Mouse (Mus musculus): Measurements from ENCODE around the gene Macf1. TPM values are rescaled to one million over a fixed set of nuclear protein-coding genes. Genes with fewer than 3 reads are reported as not detected.

Macf1 gene
- polyA plus RNA-seq, 1 experiment = 22.3 TPM

DNA sequence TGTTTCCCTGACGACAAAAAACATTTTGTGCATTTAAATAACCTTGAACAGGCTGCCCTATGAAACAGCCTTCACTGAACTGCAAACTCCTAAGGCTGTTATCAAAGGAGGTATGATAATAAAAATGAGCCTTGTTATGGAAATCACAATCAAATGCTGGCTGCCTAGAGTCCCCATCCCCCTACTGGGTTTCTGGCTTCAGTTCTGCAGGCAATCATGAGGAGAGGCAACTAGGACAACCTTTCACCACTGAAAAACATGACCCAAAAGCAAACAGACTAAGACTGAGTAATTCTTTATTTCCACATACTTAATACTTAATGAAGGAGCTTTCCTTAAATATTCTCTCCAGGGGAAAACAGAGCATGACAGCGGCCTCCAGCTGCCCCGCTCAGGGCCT, 28.3 kb upstream of the Macf1 start:
- no peaks in the 10 kb centered on the region for H3K27me3 ChIP-seq (ENCODE audit: control insufficient read depth, insufficient read depth, low read length)
- TF ChIP-seq POLR2A (IDR thresholded peaks at IDR 0.05; ENCODE audit: low read depth, low read length) = no peak
- TF ChIP-seq CTCF (IDR thresholded peaks at IDR 0.05; ENCODE audit: extremely low read depth, insufficient read length, insufficient replicate concordance, low read depth, low read length) = no peak
- 85% methylated on average over 3 of the region's 3 CpGs for WGBS
- no peak overlapping the region for H3K27ac ChIP-seq (ENCODE audit: insufficient read depth, low read depth, low read length)
- 0 out of 2 replicates have a peak, but pooled peaks cover 2% of the 10 kb centered on the region for H3K4me1 ChIP-seq (ENCODE audit: control insufficient read depth, insufficient read depth, insufficient read length, low read length)
- H3K36me3 ChIP-seq (ENCODE audit: control insufficient read depth, insufficient read depth, low read length) = peaks cover 30% of the 10 kb centered on the region
- no peak overlapping the region for H3K4me3 ChIP-seq (ENCODE audit: low read depth, low read length)

DNA sequence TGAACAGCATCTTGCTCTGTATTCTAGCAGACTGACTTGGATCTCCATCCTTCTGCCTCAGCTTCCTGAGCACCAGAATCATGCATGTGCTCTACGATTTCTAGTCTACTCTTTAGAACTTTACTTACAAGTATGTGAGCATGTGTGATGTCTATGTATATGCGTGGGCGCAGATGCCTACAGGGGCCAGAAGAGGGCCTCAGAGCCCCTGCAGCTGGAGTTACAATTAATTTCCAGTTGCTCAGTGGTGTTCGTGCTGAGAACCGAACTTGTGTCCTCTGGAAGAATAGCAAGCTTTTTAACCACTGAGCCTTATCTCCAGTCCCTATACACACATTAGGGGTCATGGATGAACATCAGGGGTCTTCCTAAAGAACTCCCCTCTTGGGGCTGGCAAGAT, 23.2 kb upstream of the Macf1 start:
- no peak overlapping the region for H3K4me3 ChIP-seq (ENCODE audit: low read depth, low read length)
- TF ChIP-seq POLR2A (IDR thresholded peaks at IDR 0.05; ENCODE audit: low read depth, low read length) = no peak
- no peak for TF ChIP-seq CTCF (IDR thresholded peaks at IDR 0.05; ENCODE audit: extremely low read depth, insufficient read length, insufficient replicate concordance, low read depth, low read length)
- no peaks in the 10 kb centered on the region for H3K27me3 ChIP-seq (ENCODE audit: control insufficient read depth, insufficient read depth, low read length)
- H3K27ac ChIP-seq (ENCODE audit: insufficient read depth, low read depth, low read length) = no peak overlapping the region
- WGBS = 94% methylated on average over 5 of the region's 5 CpGs
- no peaks in the 10 kb centered on the region for H3K4me1 ChIP-seq (ENCODE audit: control insufficient read depth, insufficient read depth, insufficient read length, low read length)
- H3K36me3 ChIP-seq (ENCODE audit: control insufficient read depth, insufficient read depth, low read length) = peaks cover 6% of the 10 kb centered on the region

DNA sequence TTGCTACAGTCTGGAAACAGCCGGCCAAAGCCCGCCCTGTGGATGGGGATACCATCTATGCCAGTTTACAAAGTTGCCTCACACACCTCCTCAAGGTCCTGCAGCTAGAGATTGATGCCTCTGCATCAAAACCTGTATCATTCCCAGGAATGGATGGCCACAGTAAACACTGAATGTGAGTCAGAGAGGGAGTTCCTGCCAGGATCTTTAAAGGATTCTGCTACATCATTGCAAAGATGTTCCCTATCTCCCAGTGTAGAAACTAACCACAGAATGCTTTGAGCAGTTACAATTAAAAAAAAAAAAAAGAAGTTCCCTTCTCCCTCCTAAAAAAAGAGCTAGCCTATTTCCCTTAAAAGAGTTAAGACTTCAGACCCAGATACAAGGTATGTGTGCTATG, 21.2 kb upstream of the Macf1 start:
- WGBS = 84% methylated on average over 2 of the region's 2 CpGs
- no peak for TF ChIP-seq CTCF (IDR thresholded peaks at IDR 0.05; ENCODE audit: extremely low read depth, insufficient read length, insufficient replicate concordance, low read depth, low read length)
- TF ChIP-seq POLR2A (IDR thresholded peaks at IDR 0.05; ENCODE audit: low read depth, low read length) = no peak
- no peaks in the 10 kb centered on the region for H3K36me3 ChIP-seq (ENCODE audit: control insufficient read depth, insufficient read depth, low read length)
- H3K27ac ChIP-seq (ENCODE audit: insufficient read depth, low read depth, low read length) = no peak overlapping the region
- no peaks in the 10 kb centered on the region for H3K4me1 ChIP-seq (ENCODE audit: control insufficient read depth, insufficient read depth, insufficient read length, low read length)
- no peak overlapping the region for H3K4me3 ChIP-seq (ENCODE audit: low read depth, low read length)
- no peaks in the 10 kb centered on the region for H3K27me3 ChIP-seq (ENCODE audit: control insufficient read depth, insufficient read depth, low read length)

DNA sequence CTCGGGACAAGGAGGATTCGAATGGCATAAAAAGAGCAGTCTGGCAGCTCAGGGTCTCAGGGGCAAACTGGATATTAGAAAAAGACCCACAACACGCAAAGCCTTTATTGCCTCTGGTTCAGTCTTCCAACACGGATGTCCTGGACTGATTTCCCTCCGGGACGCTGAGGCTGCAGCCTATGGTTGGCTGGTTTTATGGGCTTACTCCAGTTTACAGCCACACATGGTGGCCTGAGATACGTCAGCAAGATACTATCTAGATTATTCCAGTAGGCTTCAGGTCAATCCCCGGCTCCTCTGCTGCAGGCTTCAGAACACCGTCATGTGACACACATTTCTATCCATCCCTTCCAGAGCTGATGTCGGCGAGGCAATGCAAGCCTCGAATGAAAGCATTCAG, 9.2 kb upstream of the Macf1 start:
- Histone ChIP-seq H3K27me3 (ENCODE audit: control insufficient read depth, insufficient read depth, low read length) (no peaks in the 10 kb centered on the region), H3K36me3 (ENCODE audit: control insufficient read depth, insufficient read depth, low read length) (no peaks in the 10 kb centered on the region), H3K27ac (ENCODE audit: insufficient read depth, low read depth, low read length) (no peak overlapping the region), H3K4me1 (ENCODE audit: control insufficient read depth, insufficient read depth, insufficient read length, low read length) (no peaks in the 10 kb centered on the region), H3K4me3 (ENCODE audit: low read depth, low read length) (no peak overlapping the region)
- TF ChIP-seq POLR2A (IDR thresholded peaks at IDR 0.05; ENCODE audit: low read depth, low read length) = no peak
- TF ChIP-seq CTCF (IDR thresholded peaks at IDR 0.05; ENCODE audit: extremely low read depth, insufficient read length, insufficient replicate concordance, low read depth, low read length) = no peak
- 80% methylated on average over 12 of the region's 12 CpGs for WGBS

DNA sequence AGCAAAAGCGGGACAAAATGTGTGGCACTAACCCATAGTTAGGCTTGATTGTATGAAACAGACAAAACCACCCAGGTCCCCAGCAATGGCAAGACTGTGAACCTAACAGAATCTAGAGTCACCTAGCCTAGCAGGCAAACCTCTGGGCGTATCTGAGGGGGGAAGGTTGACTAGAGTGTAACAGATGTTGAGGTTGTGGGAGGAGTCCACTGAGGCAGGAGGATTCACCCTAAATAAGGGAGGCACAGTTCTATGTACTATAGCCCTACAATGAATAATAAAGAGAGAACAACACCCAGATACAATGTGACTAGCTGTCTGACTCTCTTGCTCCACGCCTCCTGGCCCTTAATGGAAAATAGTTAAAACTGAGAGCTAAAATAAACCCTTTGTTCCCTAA, 7.9 kb upstream of the Macf1 start:
- Histone ChIP-seq H3K27me3 (ENCODE audit: control insufficient read depth, insufficient read depth, low read length) (peaks cover 6% of the 10 kb centered on the region), H3K4me3 (ENCODE audit: low read depth, low read length) (no peak overlapping the region), H3K27ac (ENCODE audit: insufficient read depth, low read depth, low read length) (no peak overlapping the region), H3K4me1 (ENCODE audit: control insufficient read depth, insufficient read depth, insufficient read length, low read length) (0 out of 2 replicates have a peak, but pooled peaks cover 3% of the 10 kb centered on the region), H3K36me3 (ENCODE audit: control insufficient read depth, insufficient read depth, low read length) (no peaks in the 10 kb centered on the region)
- no peak for TF ChIP-seq POLR2A (IDR thresholded peaks at IDR 0.05; ENCODE audit: low read depth, low read length)
- TF ChIP-seq CTCF (IDR thresholded peaks at IDR 0.05; ENCODE audit: extremely low read depth, insufficient read length, insufficient replicate concordance, low read depth, low read length) = no peak
- 72% methylated on average over 3 of the region's 3 CpGs for WGBS

DNA sequence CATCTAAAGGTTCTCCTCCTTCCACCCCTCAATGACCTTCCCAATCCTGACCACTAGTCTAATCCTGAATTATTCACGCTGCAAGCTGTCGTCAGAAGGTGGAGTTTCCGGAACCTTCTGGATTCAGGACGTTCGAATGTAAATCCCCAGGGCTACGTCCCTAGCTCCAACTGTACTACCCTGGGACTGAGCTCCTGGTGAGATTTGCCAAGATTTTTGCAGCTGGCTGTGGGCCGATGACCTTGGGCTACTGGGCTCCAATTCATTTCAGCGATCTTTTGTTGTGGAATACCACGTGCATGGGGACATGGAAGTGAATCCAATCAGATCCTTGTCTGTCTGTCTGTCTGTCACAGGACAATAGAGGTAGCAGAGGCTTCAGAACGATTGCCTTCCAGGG, 6.2 kb upstream of the Macf1 start:
- Histone ChIP-seq H3K36me3 (ENCODE audit: control insufficient read depth, insufficient read depth, low read length) (no peaks in the 10 kb centered on the region), H3K4me1 (ENCODE audit: control insufficient read depth, insufficient read depth, insufficient read length, low read length) (peaks cover 9% of the 10 kb centered on the region; the same call in 1 of the 2 replicates), H3K27me3 (ENCODE audit: control insufficient read depth, insufficient read depth, low read length) (peaks cover 19% of the 10 kb centered on the region), H3K27ac (ENCODE audit: insufficient read depth, low read depth, low read length) (no peak overlapping the region), H3K4me3 (ENCODE audit: low read depth, low read length) (no peak overlapping the region)
- TF ChIP-seq POLR2A (IDR thresholded peaks at IDR 0.05; ENCODE audit: low read depth, low read length) (no peak), CTCF (IDR thresholded peaks at IDR 0.05; ENCODE audit: extremely low read depth, insufficient read length, insufficient replicate concordance, low read depth, low read length) (no peak)
- 88% methylated on average over 10 of the region's 10 CpGs for WGBS

DNA sequence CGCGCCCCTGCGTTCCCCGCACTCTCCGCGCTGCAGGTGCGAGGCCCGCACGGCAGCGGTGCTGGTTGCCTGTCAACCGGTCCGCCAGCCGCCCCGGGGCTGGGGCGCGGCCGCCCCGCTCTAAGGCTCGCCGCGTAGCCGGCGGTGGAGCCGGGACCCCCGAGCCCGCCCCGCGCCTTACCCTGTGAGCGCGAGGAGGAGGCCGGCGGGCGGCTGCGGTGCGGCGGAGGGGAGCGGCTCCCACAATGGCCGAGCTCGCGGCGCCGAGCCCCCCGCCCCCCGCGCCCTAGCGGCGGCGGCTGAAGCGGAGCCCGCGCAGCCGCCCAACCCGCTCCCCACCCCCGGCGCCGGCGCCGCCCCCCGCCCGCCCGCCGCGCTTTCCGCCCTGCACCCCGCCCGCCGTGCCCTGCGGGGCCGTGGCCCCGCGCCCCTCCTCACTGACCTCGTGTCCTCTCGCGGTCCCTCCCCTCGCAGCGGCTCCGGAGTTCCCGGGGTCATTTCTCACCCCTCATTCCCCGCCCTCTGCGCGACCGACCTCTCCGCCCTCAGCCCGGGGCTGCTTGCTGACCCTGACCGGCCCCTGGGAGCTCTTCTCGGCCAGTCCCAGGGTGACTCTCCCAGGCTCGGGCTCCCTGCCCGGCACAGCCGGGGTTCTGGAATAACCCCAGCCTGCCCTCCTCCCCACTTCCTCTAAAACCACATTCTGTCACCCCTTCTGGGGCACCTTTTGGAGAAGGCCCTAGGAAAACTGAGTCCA, 3.0 kb upstream of the Macf1 start:
- TF ChIP-seq POLR2A (IDR thresholded peaks at IDR 0.05; ENCODE audit: low read depth, low read length) = no peak
- H3K27ac ChIP-seq (ENCODE audit: insufficient read depth, low read depth, low read length) = no peak overlapping the region
- H3K4me3 ChIP-seq (ENCODE audit: low read depth, low read length) = peak overlapping the region; percentile 63
- peaks cover 9% of the 10 kb centered on the region; the same call in 1 of the 2 replicates for H3K4me1 ChIP-seq (ENCODE audit: control insufficient read depth, insufficient read depth, insufficient read length, low read length)
- H3K27me3 ChIP-seq (ENCODE audit: control insufficient read depth, insufficient read depth, low read length) = peaks cover 19% of the 10 kb centered on the region
- 3% methylated on average over 72 of the region's 89 CpGs for WGBS
- H3K36me3 ChIP-seq (ENCODE audit: control insufficient read depth, insufficient read depth, low read length) = no peaks in the 10 kb centered on the region
